Mouse (Mus musculus) lung, embryonic 14.5 days (tissue): Measurements from ENCODE around the gene Fam81a. TPM values are rescaled to one million over a fixed set of nuclear protein-coding genes. Genes with fewer than 3 reads are reported as not detected.

Experiments
- ATAC-seq: fragments of 200-750 bp; cut with Nextera tagmentation; 2 replicates; pipeline ENCODE4 v1.8.0; 2017; ENCODE audit warnings: mild to moderate bottlenecking, moderate TSS enrichment, moderate library complexity; ENCODE audit not compliant: insufficient read depth
- DNase-seq: peaks from one replicate; pipeline ENCODE4 v3.0.0-alpha.2; 2015
- H3K27ac ChIP-seq: fragments of 300-500 bp; sonication (generic); 2 replicates; pipeline ENCODE4 v1.5.1; 2014; ENCODE audit warnings: low read depth, mild to moderate bottlenecking, moderate library complexity
- H3K27me3 ChIP-seq: fragments of 300-500 bp; sonication (generic); 2 replicates; pipeline ENCODE4 v1.6.1; 2014; ENCODE audit warnings: low read length, control low read depth; ENCODE audit not compliant: insufficient read depth
- H3K36me3 ChIP-seq: fragments of 300-500 bp; sonication (generic); 2 replicates; pipeline ENCODE4 v1.6.1; 2014; ENCODE audit warnings: control low read depth; ENCODE audit not compliant: insufficient read depth
- H3K4me1 ChIP-seq: fragments of 300-500 bp; sonication (generic); 2 replicates; pipeline ENCODE4 v1.6.1; 2014; ENCODE audit warnings: antibody characterized with exemption, control low read depth; ENCODE audit not compliant: insufficient read depth
- H3K4me2 ChIP-seq: fragments of 300-500 bp; sonication (generic); 2 replicates; pipeline ENCODE4 v1.6.1; 2014; ENCODE audit warnings: mild to moderate bottlenecking
- H3K4me3 ChIP-seq: fragments of 300-500 bp; sonication (generic); 2 replicates; pipeline ENCODE4 v1.5.1; 2014; ENCODE audit warnings: low read depth, low read length
- H3K9ac ChIP-seq: fragments of 300-500 bp; sonication (generic); 2 replicates; pipeline ENCODE4 v1.6.1; 2014
- H3K9me3 ChIP-seq: fragments of 300-500 bp; sonication (generic); 2 replicates; pipeline ENCODE4 v1.6.1; 2016; ENCODE audit warnings: low read depth, low read length, control low read depth
- CTCF ChIP-seq: IDR thresholded peaks from 2 replicates; pipeline ENCODE4 v1.5.1; 2016; ENCODE audit warnings: antibody characterized with exemption, low read depth
- WGBS: fragments of 180-500 bp; shearing (Covaris S2); extraction: QIAGEN DNeasy Blood & Tissue Kit; methylation state at CpG from one replicate; pipeline ENCODE4 v1.1.7; 2014; 5-methylcytosine and 5-hydroxymethylcytosine counted together
- polyA plus RNA-seq: library from polyadenylated mRNA; unstranded; fragments of >200 nt; fragmentation: Nextera tagmentation; extraction: Ambion mirVana; gene quantifications from 2 replicates; pipeline ENCODE4 v1.2.1, GENCODE M21; 2014

Fam81a gene
- polyA plus RNA-seq, 1 experiment from 2014 or later = 4.2 TPM

- TF ChIP-seq CTCF = no peak
- peak; percentile 40 for DNase-seq
Observed at GRCm38 (mm10) chr9:70062012-70062411, 80.3 kb downstream of the Fam81a start.

DNA sequence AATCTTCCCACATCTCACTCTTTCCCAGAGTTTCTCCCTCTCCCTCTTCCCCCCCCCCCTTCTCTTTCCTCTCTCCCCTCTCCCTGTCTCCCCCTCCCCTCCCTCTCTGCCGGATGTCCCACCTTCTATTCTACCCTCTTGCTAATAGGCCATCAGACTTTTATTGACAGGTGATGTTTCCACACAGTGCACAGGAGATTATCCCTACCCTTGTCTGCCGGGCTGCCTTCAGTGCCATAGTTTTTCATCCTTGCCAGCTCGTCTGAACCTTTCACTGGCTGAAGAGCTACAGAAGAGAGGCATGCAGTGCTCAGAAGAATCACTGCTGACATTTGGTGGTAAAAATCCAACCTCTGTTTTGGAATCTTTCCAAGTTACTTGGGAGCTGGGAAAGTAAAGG, 88.9 kb downstream of the Fam81a start:
- no peak for TF ChIP-seq CTCF
- ATAC-seq = no peak
- peaks cover 4% of the 10 kb centered on the region; the same call in 1 of the 2 replicates for H3K9me3 ChIP-seq
- 20% methylated on average over 3 of the region's 3 CpGs for WGBS
- no peak overlapping the region for H3K4me2 ChIP-seq
- no peak for DNase-seq
- H3K36me3 ChIP-seq = no peaks in the 10 kb centered on the region
- peaks cover 18% of the 10 kb centered on the region for H3K4me1 ChIP-seq
- H3K27ac ChIP-seq = no peak overlapping the region
- no peak overlapping the region for H3K9ac ChIP-seq
- no peaks in the 10 kb centered on the region for H3K27me3 ChIP-seq
- H3K4me3 ChIP-seq = no peak overlapping the region

More at GRCm38 (mm10) chr9:70062012-70062411, 80.3 kb downstream of the Fam81a start:
- H3K27me3 ChIP-seq = no peaks in the 10 kb centered on the region
- H3K9me3 ChIP-seq = no peaks in the 10 kb centered on the region
- H3K36me3 ChIP-seq = no peaks in the 10 kb centered on the region
- H3K4me1 ChIP-seq = no peaks in the 10 kb centered on the region
- H3K27ac ChIP-seq = no peak overlapping the region
- 44% methylated on average over 3 of the region's 3 CpGs for WGBS
- H3K9ac ChIP-seq = no peak overlapping the region
- ATAC-seq = no peak
- H3K4me3 ChIP-seq = no peak overlapping the region
- H3K4me2 ChIP-seq = no peak overlapping the region

DNA sequence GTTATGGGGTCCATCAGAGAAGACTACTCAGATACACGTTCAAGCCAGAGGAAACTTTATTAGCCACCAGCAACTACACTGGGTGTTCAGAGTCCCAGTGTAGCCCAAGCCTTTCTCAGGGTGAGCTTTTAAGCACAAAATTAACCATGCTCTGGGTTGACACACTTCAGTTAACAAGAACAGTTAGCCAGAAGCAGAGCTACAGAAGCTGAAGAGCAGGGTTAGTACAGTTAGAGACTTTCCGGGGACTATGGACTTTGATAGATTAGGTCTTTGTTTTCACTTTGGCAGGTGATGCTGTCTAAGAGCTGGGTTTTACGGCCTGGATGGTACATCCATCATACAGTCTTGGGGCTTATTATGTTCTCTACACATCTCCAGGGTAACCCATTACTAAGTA, 89.6 kb downstream of the Fam81a start:
- DNase-seq (no peak), ATAC-seq (no peak)
- no peak overlapping the region for H3K4me2 ChIP-seq
- no peak overlapping the region for H3K27ac ChIP-seq
- TF ChIP-seq CTCF = no peak
- H3K9me3 ChIP-seq = peaks cover 4% of the 10 kb centered on the region; the same call in 1 of the 2 replicates
- H3K27me3 ChIP-seq = no peaks in the 10 kb centered on the region
- no peak overlapping the region for H3K4me3 ChIP-seq
- no peaks in the 10 kb centered on the region for H3K36me3 ChIP-seq
- no peak overlapping the region for H3K9ac ChIP-seq
- peaks cover 18% of the 10 kb centered on the region for H3K4me1 ChIP-seq
- WGBS = 55% methylated on average over 3 of the region's 3 CpGs

GRCm38 (mm10) chr9:70049839-70050238, 92.5 kb downstream of the Fam81a start:
- DNase-seq = peak; percentile 41
- H3K4me3 ChIP-seq = no peak overlapping the region
- H3K27ac ChIP-seq = no peak overlapping the region; the same call in 1 of the 2 replicates
- no peak for TF ChIP-seq CTCF
- H3K4me2 ChIP-seq = peak overlapping the region; percentile 26
- no peak overlapping the region for H3K9ac ChIP-seq
- no peaks in the 10 kb centered on the region for H3K27me3 ChIP-seq
- no peaks in the 10 kb centered on the region for H3K36me3 ChIP-seq
- H3K4me1 ChIP-seq = peaks cover 22% of the 10 kb centered on the region
- H3K9me3 ChIP-seq = no peaks in the 10 kb centered on the region
- 12% methylated on average over 8 of the region's 8 CpGs for WGBS
- no peak for ATAC-seq

GRCm38 (mm10) chr9:70049416-70049783, 93.0 kb downstream of the Fam81a start:
- Histone ChIP-seq H3K27me3 (no peaks in the 10 kb centered on the region), H3K4me2 (peak overlapping the region; percentile 26), H3K9ac (no peak overlapping the region), H3K4me1 (peaks cover 22% of the 10 kb centered on the region), H3K9me3 (no peaks in the 10 kb centered on the region), H3K36me3 (no peaks in the 10 kb centered on the region), H3K27ac (peak overlapping the region; percentile 79; the same call in 1 of the 2 replicates), H3K4me3 (no peak overlapping the region)
- DNase-seq = peak; percentile 67
- 20% methylated on average over 3 of the region's 3 CpGs for WGBS
- ATAC-seq = peak; percentile 72; the same call in 1 of the 2 replicates
- no peak for TF ChIP-seq CTCF

DNA sequence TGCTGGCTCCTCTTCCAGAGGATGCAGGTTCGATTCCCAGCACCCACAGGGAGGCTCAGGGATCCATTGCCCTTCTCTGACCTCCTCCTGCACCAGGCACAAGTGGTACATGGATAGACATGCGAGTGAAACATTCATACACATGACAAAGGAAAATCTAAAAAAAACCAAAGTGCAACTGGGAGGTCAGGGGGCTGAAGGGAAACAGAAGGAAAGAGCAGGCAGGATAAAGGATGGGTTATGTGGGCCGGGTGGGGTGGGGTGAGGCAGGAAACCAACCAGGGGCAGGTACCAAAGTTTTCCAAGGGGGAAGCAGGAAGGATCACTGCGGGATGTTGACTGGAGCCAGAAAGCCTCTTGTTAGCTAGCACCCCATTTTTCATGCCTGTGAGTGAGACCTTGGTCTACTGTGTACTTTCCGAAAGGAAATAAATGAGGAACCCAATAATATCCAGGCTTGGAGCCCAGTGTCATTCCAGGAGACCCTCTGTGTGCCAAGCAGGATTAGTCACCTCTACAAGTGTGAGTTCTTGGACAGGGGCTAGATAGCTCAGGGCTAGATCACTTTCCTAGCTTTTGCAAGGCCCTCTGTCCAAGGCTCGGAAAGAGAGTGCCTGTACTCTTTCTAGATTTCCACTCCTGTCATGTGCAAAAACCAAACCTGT, 93.5 kb downstream of the Fam81a start:
- peak overlapping the region; percentile 26; the same call in 1 of the 2 replicates for H3K4me2 ChIP-seq
- no peaks in the 10 kb centered on the region for H3K36me3 ChIP-seq
- H3K9me3 ChIP-seq = no peaks in the 10 kb centered on the region
- no peak for TF ChIP-seq CTCF
- H3K27me3 ChIP-seq = no peaks in the 10 kb centered on the region
- ATAC-seq (peak; percentile 53; the same call in 1 of the 2 replicates), DNase-seq (peak; percentile 60)
- H3K9ac ChIP-seq = no peak overlapping the region
- peaks cover 22% of the 10 kb centered on the region for H3K4me1 ChIP-seq
- peak overlapping the region; percentile 79 for H3K27ac ChIP-seq
- WGBS = 25% methylated on average over 6 of the region's 6 CpGs
- no peak overlapping the region for H3K4me3 ChIP-seq

- ATAC-seq (no peak), DNase-seq (no peak)
- no peaks in the 10 kb centered on the region for H3K27me3 ChIP-seq
- no peaks in the 10 kb centered on the region for H3K9me3 ChIP-seq
- H3K36me3 ChIP-seq = no peaks in the 10 kb centered on the region
- peak overlapping the region; percentile 79 for H3K27ac ChIP-seq
- H3K4me2 ChIP-seq = no peak overlapping the region
- no peak overlapping the region for H3K9ac ChIP-seq
- H3K4me1 ChIP-seq = peaks cover 22% of the 10 kb centered on the region
- H3K4me3 ChIP-seq = no peak overlapping the region
- 41% methylated on average over 5 of the region's 5 CpGs for WGBS
- TF ChIP-seq CTCF = no peak
Observed at GRCm38 (mm10) chr9:70048280-70048679, 94.1 kb downstream of the Fam81a start.
